Mouse (Mus musculus): ENCODE measurements around the gene Gm47985. TPM values are rescaled to one million over a fixed set of nuclear protein-coding genes. Genes with fewer than 3 reads are reported as not detected.
"Not testable (repeated sequence)": the region's sequence is repeated elsewhere in the genome, so short reads cannot be mapped to it uniquely, and the experiment has no call there.

The Gm47985 gene
- polyA plus RNA-seq, 1 experiment from 2014 or later = 0.92 TPM

DNA sequence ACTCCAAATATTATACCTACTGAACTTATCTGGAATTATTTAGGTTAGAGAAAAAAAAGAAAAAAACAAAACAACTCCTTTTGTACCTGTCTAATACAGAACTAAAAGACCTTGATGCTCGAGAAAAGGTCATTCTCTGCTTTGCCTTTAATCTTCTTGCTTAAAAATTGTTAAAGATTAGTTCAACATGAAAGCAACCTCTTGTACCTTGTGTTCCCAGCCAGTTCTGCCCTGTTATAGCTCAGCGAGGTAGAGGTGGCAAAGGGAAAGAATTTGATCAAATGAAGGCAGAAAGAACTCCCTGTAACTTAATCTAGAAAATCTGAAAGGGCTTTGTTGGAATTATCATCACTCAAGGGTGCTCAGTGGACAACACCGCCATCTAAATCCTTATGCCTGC, 3.8 kb downstream of the Gm47985 start:
- H3K27me3 ChIP-seq; H3K9me3 ChIP-seq; H3K4me1 ChIP-seq; H3K27ac ChIP-seq; H3K36me3 ChIP-seq; H3K4me3 ChIP-seq; ATAC-seq (ENCODE audit: insufficient number of reproducible peaks, insufficient read depth, low FRiP score, low TSS enrichment); H3K4me2 ChIP-seq (replicated peaks); H3K9ac ChIP-seq: not testable (repeated sequence)
- WGBS = 73% methylated on average over 3 of the region's 3 CpGs

DNA sequence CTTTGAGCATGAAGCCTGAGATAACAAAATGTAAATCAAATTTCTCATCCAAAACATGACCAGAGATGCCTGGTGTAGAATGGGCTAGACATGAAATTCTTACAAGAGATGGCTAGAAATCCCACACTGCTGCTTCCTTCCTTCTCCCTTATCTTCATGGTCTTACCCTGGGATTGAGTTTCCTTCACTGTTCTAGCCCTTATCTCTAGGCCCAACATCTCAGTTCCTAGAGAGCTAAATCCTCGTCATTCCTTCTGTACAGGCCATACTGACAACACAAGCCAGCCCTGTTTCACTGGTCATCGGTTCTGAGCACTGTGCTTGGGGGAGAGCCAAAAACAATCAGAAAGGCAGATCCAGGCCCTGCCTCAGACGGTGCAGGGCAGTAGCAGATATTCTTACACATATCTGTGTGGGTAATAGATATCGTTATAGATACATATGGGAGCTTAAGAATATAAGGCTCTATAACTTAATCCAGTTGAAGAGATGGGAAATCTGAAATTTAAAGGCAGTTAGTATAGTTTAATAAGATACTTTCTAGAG, 4.6 kb downstream of the Gm47985 start:
- 78% methylated on average over 4 of the region's 4 CpGs for WGBS
- H3K9ac ChIP-seq; H3K27me3 ChIP-seq; H3K4me2 ChIP-seq (replicated peaks); H3K27ac ChIP-seq; H3K4me1 ChIP-seq; H3K36me3 ChIP-seq; ATAC-seq (ENCODE audit: insufficient number of reproducible peaks, insufficient read depth, low FRiP score, low TSS enrichment); H3K9me3 ChIP-seq; H3K4me3 ChIP-seq: not testable (repeated sequence)

DNA sequence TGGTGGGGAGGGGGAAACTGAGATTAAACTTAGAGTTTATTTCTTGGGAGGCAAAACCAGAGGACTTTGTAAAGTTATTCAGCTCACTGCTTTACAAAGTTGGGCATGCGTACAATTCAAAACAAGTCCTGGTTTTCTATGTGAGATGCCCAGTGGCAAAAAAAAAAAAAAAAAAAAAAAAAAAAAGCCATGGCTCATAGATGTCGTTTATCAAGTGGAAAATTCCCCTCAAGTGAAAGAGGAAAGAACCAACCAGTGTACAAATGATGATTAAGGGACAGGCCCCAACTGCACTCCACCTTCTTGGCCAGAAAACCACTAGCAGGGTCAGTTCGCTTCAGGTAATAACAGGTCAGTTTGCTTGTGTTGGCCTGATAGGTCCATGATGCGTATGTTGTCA, 6.1 kb downstream of the Gm47985 start:
- H3K4me3 ChIP-seq = no peak overlapping the region
- no peak overlapping the region for H3K4me2 ChIP-seq (replicated peaks)
- H3K36me3 ChIP-seq = no peaks in the 10 kb centered on the region
- H3K9me3 ChIP-seq = no peaks in the 10 kb centered on the region
- no peak overlapping the region for H3K9ac ChIP-seq
- no peak for ATAC-seq (ENCODE audit: insufficient number of reproducible peaks, insufficient read depth, low FRiP score, low TSS enrichment)
- no peaks in the 10 kb centered on the region for H3K4me1 ChIP-seq
- H3K27ac ChIP-seq = no peak overlapping the region
- 88% methylated on average over 4 of the region's 4 CpGs for WGBS
- no peaks in the 10 kb centered on the region for H3K27me3 ChIP-seq

DNA sequence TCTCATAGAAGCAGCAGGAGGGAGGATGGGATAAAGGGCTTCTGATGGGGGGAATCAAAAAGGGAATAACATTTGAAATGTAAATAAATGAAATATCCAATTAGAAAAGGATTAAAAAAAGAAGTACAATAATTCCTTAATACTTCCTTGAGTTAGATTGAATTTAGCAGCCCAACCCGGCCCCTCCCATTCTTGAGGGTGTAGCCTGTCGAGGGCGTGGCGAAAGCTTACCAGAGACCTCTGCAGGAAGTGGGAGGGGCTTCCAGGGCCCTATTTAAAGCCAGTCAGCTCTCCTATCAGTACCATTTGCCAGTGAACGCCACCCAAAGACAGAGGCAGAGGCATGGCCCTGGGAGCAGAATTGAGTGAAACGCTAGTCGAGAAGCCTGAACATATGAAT, 9.7 kb downstream of the Gm47985 start, which contains the start of gene Gm8947:
TSS of gene Gm8947 (plus strand) at position 302 of the 400 bp plus-strand sequence.
- H3K27ac ChIP-seq; H3K27me3 ChIP-seq; H3K4me3 ChIP-seq; H3K4me2 ChIP-seq (replicated peaks); ATAC-seq (ENCODE audit: insufficient number of reproducible peaks, insufficient read depth, low FRiP score, low TSS enrichment); H3K36me3 ChIP-seq; H3K4me1 ChIP-seq; H3K9ac ChIP-seq; H3K9me3 ChIP-seq: not testable (repeated sequence)
- 83% methylated on average over 3 of the region's 7 CpGs for WGBS

DNA sequence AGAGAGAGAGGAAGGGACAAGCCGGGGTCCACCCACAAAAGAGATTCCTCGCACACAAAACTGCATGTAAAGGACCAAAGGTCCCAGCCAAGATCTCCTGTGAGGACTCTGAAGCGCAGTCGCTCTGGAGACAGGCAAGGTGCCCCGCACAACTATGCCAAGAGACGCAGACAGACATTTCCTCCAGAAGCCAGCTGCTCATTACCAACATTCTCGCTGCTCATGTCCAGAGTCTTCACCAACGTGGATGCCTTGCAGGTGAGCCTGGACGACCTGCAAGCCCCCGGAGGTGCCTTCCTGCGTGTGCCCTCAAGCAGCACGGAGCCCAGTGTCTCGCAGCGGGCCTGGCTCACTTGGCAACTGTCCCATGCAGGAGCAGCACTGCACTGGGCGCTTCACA, 10.4 kb downstream of the Gm47985 start:
- not testable (repeated sequence) for H3K4me2 ChIP-seq (replicated peaks); H3K4me1 ChIP-seq; H3K36me3 ChIP-seq; H3K27ac ChIP-seq; H3K4me3 ChIP-seq; H3K9me3 ChIP-seq; H3K9ac ChIP-seq; H3K27me3 ChIP-seq; ATAC-seq (ENCODE audit: insufficient number of reproducible peaks, insufficient read depth, low FRiP score, low TSS enrichment)
- WGBS = 91% methylated on average over 15 of the region's 15 CpGs

DNA sequence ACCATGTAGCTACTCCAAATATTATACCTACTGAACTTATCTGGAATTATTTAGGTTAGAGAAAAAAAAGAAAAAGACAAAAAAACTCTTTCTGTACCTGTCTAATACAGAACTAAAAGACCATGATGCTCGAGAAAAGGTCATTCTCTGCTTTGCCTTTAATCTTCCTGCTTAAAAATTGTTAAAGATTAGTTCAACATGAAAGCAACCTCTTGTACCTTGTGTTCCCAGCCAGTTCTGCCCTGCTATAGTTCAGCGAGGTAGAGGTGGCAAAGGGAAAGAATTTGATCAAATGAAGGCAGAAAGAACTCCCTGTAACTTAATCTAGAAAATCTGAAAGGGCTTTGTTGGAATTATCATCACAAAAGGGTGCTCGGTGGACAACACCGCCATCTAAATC, 13.6 kb downstream of the Gm47985 start:
- ATAC-seq (ENCODE audit: insufficient number of reproducible peaks, insufficient read depth, low FRiP score, low TSS enrichment); H3K27ac ChIP-seq: not testable (repeated sequence)
- WGBS = 69% methylated on average over 4 of the region's 4 CpGs

DNA sequence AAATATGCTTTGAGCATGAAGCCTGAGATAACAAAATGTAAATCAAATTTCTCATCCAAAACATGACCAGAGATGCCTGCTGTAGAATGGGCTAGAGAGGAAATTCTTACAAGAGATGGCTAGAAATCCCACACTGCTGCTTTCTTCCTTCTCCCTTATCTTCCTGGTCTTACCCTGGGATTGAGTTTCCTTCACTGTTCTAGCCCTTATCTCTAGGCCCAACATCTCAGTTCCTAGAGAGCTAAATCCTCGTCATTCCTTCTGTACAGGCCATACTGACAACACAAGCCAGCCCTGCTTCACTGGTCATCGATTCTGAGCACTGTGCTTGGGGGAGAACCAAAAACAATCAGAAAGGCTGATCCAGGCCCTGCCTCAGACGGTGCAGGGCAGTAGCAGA, 14.4 kb downstream of the Gm47985 start:
- H3K36me3 ChIP-seq; H3K9me3 ChIP-seq; H3K27me3 ChIP-seq; H3K4me3 ChIP-seq; ATAC-seq (ENCODE audit: insufficient number of reproducible peaks, insufficient read depth, low FRiP score, low TSS enrichment); H3K4me1 ChIP-seq; H3K27ac ChIP-seq; H3K4me2 ChIP-seq (replicated peaks); H3K9ac ChIP-seq: not testable (repeated sequence)
- WGBS = 71% methylated on average over 3 of the region's 3 CpGs

More for the DNA sequence above, 13.6 kb downstream of the Gm47985 start:
- not testable (repeated sequence) for H3K36me3 ChIP-seq; H3K9ac ChIP-seq; H3K27me3 ChIP-seq; H3K4me2 ChIP-seq (replicated peaks); H3K4me1 ChIP-seq; H3K9me3 ChIP-seq; H3K4me3 ChIP-seq

DNA sequence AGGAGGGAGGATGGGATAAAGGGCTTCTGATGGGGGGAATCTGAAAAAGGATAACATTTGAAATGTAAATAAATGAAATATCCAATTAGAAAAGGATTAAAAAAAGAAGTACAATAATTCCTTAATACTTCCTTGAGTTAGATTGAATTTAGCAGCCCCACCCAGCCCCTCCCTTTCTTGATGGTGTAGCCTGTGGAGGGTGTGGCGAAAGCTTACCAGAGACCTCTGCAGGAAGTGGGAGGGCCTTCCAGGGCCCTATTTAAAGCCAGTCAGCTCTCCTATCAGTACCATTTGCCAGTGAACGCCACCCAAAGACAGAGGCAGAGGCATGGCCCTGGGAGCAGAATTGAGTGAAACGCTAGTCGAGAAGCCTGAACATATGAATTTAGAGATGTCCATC, 15.8 kb downstream of the Gm47985 start, which contains the start of gene Gm47995:
TSS of gene Gm47995 (plus strand) at position 329 of the 400 bp plus-strand sequence.
- not testable (repeated sequence) for H3K36me3 ChIP-seq; H3K9me3 ChIP-seq; ATAC-seq (ENCODE audit: insufficient number of reproducible peaks, insufficient read depth, low FRiP score, low TSS enrichment); H3K4me2 ChIP-seq (replicated peaks); H3K27me3 ChIP-seq; H3K4me3 ChIP-seq; H3K4me1 ChIP-seq; H3K9ac ChIP-seq; H3K27ac ChIP-seq
- WGBS = 90% methylated on average over 3 of the region's 4 CpGs

DNA sequence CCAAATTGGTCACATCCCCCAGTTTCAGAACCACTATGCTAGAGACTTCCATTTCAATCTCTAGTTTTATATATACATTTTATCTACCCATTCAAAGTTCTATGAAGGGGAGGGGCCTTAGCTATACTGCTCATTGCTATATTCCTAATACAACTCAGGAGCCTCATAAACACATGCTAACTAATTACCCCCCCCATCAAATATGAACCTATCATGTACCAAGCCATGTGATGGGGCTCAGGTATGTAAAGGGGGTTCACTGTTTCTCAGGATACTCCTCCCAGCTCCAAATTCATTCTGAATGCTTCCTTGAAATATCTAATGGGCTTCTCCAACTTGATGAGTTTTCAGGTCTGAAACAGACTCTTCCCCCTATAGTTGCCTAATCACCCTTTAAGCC, 18.3 kb downstream of the Gm47985 start:
- not testable (repeated sequence) for H3K36me3 ChIP-seq; H3K27me3 ChIP-seq; H3K4me3 ChIP-seq; H3K9ac ChIP-seq; H3K4me1 ChIP-seq; H3K27ac ChIP-seq; ATAC-seq (ENCODE audit: insufficient number of reproducible peaks, insufficient read depth, low FRiP score, low TSS enrichment); H3K4me2 ChIP-seq (replicated peaks); H3K9me3 ChIP-seq

DNA sequence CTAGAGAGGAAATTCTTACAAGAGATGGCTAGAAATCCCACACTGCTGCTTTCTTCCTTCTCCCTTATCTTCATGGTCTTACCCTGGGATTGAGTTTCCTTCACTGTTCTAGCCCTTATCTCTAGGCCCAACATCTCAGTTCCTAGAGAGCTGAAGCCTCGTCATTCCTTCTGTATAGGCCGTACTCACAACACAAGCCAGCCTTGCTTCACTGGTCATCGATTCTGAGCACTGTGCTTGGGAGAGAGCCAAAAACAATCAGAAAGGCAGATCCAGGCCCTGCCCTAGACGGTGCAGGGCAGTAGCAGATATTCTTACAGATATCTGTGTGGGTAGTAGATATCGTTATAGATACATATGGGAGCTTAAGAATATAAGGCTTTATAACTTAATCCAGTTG, 20.4 kb downstream of the Gm47985 start:
- not testable (repeated sequence) for H3K9ac ChIP-seq; H3K27me3 ChIP-seq; ATAC-seq (ENCODE audit: insufficient number of reproducible peaks, insufficient read depth, low FRiP score, low TSS enrichment); H3K27ac ChIP-seq; H3K4me2 ChIP-seq (replicated peaks); H3K9me3 ChIP-seq; H3K4me1 ChIP-seq; H3K36me3 ChIP-seq; H3K4me3 ChIP-seq
- 74% methylated on average over 3 of the region's 5 CpGs for WGBS

DNA sequence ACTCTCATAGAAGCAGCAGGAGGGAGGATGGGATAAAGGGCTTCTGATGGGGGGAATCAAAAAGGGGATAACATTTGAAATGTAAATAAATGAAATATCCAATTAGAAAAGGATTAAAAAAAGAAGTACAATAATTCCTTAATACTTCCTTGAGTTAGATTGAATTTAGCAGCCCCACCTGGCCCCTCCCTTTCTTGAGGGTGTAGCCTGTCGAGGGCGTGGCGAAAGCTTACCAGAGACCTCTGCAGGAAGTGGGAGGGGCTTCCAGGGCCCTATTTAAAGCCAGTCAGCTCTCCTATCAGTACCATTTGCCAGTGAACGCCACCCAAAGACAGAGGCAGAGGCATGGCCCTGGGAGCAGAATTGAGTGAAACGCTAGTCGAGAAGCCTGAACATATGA, 21.5 kb downstream of the Gm47985 start, which contains the start of gene 3110040M04Rik:
TSS of gene 3110040M04Rik (plus strand) at position 304 of the 400 bp plus-strand sequence.
- not testable (repeated sequence) for H3K9me3 ChIP-seq; H3K4me2 ChIP-seq (replicated peaks); H3K36me3 ChIP-seq; H3K27ac ChIP-seq; ATAC-seq (ENCODE audit: insufficient number of reproducible peaks, insufficient read depth, low FRiP score, low TSS enrichment); H3K4me1 ChIP-seq; H3K4me3 ChIP-seq; H3K27me3 ChIP-seq; H3K9ac ChIP-seq
- WGBS = no CpG with 5 or more reads among the region's 6 CpGs

DNA sequence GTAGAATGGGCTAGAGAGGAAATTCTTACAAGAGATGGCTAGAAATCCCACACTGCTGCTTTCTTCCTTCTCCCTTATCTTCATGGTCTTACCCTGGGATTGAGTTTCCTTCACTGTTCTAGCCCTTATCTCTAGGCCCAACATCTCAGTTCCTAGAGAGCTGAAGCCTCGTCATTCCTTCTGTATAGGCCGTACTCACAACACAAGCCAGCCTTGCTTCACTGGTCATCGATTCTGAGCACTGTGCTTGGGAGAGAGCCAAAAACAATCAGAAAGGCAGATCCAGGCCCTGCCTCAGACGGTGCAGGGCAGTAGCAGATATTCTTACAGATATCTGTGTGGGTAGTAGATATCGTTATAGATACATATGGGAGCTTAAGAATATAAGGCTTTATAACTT, 26.2 kb downstream of the Gm47985 start:
- not testable (repeated sequence) for H3K4me3 ChIP-seq; H3K4me1 ChIP-seq; ATAC-seq (ENCODE audit: insufficient number of reproducible peaks, insufficient read depth, low FRiP score, low TSS enrichment); H3K36me3 ChIP-seq; H3K4me2 ChIP-seq (replicated peaks); H3K27me3 ChIP-seq; H3K27ac ChIP-seq; H3K9me3 ChIP-seq; H3K9ac ChIP-seq
- WGBS = 76% methylated on average over 4 of the region's 5 CpGs

DNA sequence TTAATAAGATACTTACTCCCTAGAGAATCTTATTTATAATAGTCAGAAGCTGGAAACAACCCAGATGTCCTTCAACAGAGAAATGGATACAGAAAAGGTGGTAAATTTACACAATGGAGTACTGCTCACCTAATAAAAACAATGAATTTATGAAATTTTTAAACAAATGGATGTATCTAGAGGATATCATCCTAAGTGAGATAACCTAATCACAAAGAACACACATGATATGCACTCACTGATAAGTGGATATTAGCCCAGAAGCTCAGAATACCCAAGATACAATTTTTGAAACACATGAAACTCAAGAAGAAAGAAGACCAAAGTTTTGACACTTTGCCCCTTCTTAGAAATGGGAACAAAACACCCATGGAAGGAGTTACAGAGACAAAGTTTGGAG, 26.6 kb downstream of the Gm47985 start:
- not testable (repeated sequence) for H3K27me3 ChIP-seq; H3K4me2 ChIP-seq (replicated peaks); H3K9me3 ChIP-seq; H3K4me3 ChIP-seq; ATAC-seq (ENCODE audit: insufficient number of reproducible peaks, insufficient read depth, low FRiP score, low TSS enrichment); H3K27ac ChIP-seq; H3K4me1 ChIP-seq; H3K9ac ChIP-seq; H3K36me3 ChIP-seq
